Mouse (Mus musculus): ENCODE data around the gene Ppp1r1b.
A peak's percentile ranks its signal among the peaks of the same experiment; 100 is the strongest.

Ppp1r1b gene

GRCm38 (mm10) chr11:98347385-98348082 is 670 bp upstream of the Ppp1r1b start:
- no peak for DNase-seq (ENCODE audit: low spot score in 2 of 2)

DNA sequence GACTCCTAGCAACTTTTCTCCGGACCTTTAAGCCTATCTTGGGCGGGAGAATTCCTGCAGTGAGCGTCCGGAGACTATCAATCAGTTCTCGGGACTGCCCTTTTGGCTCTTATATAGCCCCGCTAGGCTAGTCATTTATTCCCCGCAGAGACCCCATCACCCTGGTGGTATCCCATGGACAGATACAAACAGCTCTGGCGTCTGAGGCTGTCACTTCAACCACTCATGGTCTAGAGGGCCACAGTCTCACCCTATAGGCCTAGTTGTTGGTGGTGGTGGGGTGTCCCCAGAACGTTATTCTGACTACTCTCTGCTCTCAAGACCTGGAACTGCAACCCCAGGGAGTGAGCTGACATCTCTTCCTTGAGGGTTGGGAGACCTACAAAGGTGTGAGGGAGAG is 1.1 kb downstream of the Ppp1r1b start:
- DNase-seq (ENCODE audit: low spot score in 2 of 2), result no peak

DNA sequence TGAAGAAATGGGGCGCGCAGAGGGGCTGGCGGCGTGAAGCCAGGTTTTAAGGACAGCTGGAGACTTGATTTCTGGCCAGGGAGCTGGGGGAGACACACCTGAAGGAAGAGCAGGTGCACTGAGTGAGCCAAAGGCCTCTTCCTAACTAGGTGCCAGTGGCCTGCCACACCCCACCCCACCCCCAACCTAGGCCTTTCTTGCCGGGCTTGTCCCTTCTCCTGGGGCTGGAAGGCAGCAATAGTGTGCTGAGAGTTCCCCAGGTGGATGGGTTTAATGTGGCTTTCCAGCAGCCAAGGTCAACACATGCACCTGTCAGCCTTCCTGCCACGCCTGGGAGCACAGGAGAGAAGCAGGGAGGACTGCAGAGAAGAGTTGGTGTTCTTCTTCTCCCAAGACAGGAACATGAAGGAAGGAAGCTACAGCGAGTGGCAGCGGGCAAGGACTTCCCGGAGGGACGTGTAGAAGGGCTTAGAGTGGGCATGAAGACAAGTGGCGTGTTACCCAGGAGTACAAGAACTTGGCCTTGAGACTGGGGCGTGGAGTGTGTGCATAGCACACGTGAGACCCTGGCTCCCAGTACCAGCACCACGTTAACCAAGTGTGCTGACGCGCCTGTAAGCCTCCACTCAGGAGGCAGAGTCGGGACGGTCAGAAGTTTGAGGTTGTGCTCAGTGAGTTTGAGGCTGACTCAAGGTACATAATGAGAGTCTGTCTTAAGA is 4.2 kb downstream of the Ppp1r1b start:
- DNase-seq (ENCODE audit: low spot score in 2 of 2), result no peak

DNA sequence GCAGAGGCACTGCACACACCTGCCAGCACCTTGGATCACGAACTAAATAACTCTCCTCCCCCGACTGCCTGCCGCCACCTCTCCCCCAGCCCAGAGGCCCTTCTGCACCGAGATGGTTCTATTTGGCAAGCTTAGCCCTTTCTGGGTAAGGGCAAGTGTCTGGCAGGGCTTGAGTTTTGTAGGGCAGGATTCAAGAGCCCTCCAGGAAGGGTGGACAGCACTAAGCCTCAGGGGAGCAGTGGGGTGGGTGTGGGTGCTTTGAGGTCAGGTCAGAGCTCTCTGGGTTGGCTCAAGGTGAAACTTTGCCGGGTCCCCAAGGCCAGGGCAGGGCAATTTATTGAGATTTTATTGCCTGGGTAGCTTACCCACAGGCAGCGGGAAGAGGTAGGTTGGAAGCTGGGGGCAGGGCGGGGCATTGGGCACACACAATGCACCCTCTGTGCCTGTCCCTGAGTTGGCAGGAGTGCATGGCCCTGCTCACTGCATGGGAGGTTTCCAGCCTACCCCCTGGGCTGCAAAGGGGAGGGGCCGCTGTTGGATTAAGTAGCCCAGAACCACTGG is 5.5 kb downstream of the Ppp1r1b start:
- peak; percentile 45 to 68 for DNase-seq (ENCODE audit: low spot score in 2 of 2)

DNA sequence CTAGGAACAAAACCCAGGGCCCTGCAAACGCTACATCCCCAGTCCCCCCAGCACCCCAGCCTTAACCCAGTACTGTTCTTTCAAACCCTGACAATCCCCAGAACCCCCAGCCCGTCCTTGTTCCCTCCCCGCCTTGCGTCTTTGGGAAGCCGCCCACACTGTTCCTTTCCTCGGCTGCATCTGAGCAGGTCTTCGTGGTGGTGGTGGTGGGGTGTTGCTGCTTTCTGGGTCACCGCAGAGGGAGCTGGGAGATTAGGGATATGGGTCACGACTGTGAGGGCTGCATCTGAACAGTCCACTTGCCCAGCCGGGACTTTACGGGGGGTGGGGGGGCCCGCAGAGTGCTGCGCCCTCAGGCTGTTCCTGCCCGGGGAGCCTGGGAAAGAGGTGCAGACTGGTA is 6.2 kb downstream of the Ppp1r1b start:
- peak; percentile 57 to 60 for DNase-seq (ENCODE audit: low spot score in 2 of 2)

DNA sequence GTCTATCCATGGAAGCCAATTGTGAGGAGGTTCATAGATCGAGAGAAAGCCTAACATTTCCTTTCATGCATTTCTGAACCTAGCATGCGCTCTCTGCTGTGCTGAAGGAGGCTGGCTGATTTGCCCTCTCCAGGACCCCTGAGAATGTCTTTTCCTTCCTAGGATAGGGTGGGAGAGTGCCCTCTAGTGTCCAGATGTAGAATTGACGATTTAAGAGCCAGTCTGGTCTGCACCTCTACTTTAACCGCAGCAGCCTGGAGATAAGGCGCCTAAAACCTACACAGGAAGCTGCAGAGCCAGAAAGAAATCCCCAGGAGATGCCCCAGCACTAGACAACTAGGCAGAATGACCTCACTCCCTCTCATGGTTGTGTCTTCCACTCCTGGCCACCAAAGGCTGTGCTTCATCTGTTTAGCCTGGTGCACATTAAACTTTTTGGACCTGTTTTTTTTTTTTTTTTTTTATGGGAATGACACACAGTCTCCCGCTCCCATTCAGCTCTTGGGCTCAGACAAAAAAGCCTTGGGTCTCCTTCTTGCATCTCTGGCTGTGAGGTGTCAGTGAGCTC is 7.6 kb downstream of the Ppp1r1b start:
- peak; percentile 56 to 73 for DNase-seq (ENCODE audit: low spot score in 2 of 2)

DNA sequence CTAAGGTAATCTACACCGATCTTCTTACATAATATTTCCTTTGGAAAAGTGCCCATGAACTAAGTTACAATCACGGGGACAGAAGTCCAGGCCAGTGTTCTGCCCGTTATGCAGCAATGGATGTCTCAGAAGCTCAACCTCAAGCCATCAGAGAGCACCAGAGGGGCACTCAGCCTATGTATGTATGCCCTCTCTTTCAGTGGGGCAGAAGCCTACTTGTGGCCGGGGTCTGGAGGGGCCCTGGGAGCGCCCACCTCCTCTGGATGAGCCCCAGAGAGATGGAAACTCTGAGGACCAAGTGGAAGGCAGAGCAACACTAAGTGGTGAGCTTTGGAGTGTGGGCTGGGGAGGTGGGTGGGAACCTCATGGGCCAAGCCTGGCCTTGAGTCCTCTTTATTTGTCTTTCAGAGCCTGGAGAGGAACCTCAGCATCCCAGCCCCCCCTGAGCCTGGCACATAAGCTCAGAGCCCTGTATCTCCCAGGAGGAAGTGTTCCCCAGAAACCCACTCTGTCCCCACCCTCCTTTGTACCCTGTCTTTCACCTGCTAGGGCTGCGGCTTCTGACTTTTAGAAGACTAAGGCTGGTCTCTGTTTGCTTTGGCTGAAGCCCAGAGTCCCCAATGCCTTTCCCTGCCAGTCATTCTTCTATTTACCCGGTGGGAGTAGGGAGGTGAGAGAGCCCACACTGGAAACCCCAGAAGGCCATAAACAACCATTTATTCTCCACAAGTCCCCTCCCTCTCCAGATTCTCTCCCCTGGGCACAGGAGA is 8.6 kb downstream of the Ppp1r1b start:
- no peak for DNase-seq (ENCODE audit: low spot score in 2 of 2)

DNA sequence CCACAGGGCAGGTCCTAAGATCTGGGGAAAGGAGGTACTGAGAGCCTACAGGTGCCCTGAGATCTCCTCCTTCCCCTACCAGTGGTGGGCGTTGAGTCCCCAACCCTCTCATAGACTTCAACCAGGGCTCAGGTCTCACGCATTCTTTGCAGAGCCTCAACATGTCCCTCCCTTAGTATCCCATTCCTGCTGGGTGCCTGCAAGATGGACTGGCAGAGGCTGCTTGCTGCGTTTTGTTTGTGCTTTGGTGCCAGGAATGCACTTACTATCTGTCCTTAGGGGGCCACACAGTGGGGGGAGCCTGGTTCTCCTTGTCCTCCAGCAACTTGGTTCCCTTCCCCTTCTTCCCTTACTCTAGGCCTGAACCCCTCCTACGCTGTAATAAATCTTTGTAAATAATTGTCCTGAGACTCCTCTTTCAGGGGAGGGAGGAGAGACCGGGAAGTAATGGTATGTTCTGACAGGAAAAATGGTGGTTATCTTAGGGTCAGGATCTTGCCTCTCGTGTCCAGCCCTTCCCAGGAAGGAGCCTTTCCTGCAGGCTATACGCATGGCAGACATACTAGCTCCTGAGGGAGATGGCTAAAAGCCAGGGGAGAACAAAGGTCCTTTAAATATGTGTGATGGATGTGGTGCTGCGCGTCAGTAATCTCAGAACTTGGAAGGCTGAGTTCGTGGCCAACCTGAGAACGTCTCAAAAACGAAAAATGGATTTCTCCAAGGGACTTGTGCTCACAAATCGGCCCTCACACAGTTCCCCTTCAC is 9.4 kb downstream of the Ppp1r1b start:
- DNase-seq (ENCODE audit: low spot score in 2 of 2), result no peak

DNA sequence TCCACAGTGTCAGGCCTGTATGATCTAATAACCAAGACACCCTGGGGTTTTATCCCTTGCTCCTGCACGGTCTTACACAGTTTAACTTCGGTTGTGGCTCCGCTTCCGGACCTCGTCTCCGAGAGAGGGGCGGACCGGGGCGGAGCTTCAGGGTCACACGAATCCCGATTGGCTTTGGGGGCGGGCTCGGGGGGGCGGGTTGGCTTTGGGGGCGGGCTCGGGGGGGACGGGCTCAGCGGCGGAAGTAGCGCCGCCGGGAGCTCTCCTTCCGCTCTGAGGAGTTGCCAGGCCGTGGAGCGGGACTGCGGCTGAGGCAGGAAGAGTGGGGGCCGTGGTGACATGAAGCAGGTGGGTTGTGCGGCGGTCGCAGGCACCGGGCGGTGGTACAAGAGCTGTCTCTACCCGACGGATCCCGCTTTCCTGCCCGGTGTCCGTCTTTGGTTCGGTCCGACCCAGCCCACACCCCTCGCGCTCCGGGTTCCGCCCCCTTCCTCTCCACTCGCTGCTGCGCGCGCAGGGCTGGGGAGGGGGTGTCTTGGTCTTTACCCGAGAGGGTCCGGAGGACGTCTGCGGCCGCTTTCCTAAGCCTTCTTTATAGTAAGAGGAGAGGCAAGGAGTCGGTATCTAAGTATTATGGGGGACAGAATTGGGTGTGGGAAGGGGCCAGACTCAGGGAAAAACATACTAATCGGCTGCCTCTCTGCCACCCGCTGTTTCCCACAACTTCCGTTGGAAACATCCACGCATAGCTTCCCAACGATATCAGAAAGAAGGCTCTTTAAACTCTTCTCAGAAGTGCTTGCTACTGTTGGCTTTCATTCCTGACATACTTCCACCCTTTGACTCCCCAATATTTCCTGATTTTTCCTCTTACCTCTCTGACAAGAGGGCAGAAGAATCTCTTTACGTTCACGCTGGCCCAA is 10.2 kb downstream of the Ppp1r1b start, which contains the start of gene Stard3:
Stard3 (plus strand) TSS at position 208 of the 923 bp plus-strand sequence.
- DNase-seq (ENCODE audit: low spot score in 2 of 2), result peak; percentile 82

GRCm38 (mm10) chr11:98360866-98361521 is 12.8 kb downstream of the Ppp1r1b start:
- DNase-seq (ENCODE audit: low spot score in 2 of 2), result no peak

- DNase-seq (ENCODE audit: low spot score in 2 of 2), result no peak
Measured at GRCm38 (mm10) chr11:98363817-98364216, 15.6 kb downstream of the Ppp1r1b start.

- no peak for DNase-seq (ENCODE audit: low spot score in 2 of 2)
Measured at GRCm38 (mm10) chr11:98364410-98364809, 16.2 kb downstream of the Ppp1r1b start.

- DNase-seq (ENCODE audit: low spot score in 2 of 2), result no peak
Measured at GRCm38 (mm10) chr11:98366290-98366689, 18.1 kb downstream of the Ppp1r1b start.

- peak; percentile 59 to 72 for DNase-seq (ENCODE audit: low spot score in 2 of 2)
Measured at GRCm38 (mm10) chr11:98367171-98367862, 19.1 kb downstream of the Ppp1r1b start.

- no peak for DNase-seq (ENCODE audit: low spot score in 2 of 2)
Measured at GRCm38 (mm10) chr11:98367863-98368186, 19.6 kb downstream of the Ppp1r1b start.

GRCm38 (mm10) chr11:98369337-98369736 is 21.1 kb downstream of the Ppp1r1b start:
- no peak for DNase-seq (ENCODE audit: low spot score in 2 of 2)

DNA sequence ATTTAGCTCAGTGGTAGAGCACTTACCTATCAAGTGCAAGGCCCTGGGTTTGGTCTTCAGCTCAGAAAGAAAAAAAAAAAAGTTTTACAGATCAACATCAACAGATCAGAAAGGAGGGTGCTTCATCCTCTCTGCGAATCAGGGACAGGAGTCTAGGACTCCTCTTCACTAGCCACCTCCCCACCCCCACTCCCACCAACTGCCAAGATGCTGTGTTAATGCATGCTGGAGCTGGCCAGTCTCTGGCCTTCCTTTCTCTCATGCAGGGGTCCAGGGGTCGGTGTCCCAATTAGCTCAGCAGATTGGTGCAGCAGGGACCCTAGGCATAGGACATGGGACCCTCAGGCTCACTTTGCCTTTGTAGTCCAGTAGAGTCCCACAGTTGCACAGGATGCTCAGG is 22.4 kb downstream of the Ppp1r1b start:
- no peak for DNase-seq (ENCODE audit: low spot score in 2 of 2)

GRCm38 (mm10) chr11:98371556-98372240 is 23.5 kb downstream of the Ppp1r1b start:
- no peak for DNase-seq (ENCODE audit: low spot score in 2 of 2)

All from frontal cortex, postnatal 36 days (tissue).